Mouse (Mus musculus) liver, embryonic 14.5 days (tissue): ENCODE results near the gene Spats2.

Source experiments
- CTCF ChIP-seq: IDR thresholded peaks from 2 replicates; pipeline ENCODE4 v1.5.1; 2016; ENCODE audit warnings: antibody characterized with exemption, low read depth, control low read depth
- EP300 ChIP-seq: IDR thresholded peaks from 2 replicates; pipeline ENCODE4 v1.6.1; 2016; ENCODE audit warnings: antibody characterized with exemption, low read depth

DNA sequence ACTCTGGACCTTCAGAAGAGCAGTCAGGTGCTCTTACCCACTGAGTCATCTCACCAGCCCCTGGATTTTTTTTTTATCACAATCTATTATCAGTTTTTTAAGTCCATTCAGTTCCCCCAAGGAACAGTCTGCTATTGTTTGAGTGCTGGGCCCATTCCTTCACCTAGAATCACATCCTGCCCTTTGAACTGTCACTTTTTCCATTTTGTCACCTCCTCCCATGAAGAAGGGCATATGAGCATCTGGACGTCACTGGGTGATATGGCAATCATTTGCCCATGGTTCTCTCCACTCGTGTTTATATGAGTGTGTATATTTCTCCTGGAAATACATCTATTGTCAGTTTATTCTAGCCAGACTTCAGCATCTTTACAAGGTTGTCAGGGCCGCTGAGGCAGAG lies 17.9 kb upstream of the Spats2 start:
- TF ChIP-seq CTCF (no peak), EP300 (no peak)
